Mouse (Mus musculus) frontal cortex, postnatal 10 days (tissue): ENCODE data around the gene Adgb.

Experiments
- DNase-seq, 2 experiments: peaks; one replicate each; pipeline ENCODE4 v3.0.0; 2022; ENCODE audit warnings: low spot score in 2 of 2, mixed read lengths in 1 of 2

Adgb gene

DNA sequence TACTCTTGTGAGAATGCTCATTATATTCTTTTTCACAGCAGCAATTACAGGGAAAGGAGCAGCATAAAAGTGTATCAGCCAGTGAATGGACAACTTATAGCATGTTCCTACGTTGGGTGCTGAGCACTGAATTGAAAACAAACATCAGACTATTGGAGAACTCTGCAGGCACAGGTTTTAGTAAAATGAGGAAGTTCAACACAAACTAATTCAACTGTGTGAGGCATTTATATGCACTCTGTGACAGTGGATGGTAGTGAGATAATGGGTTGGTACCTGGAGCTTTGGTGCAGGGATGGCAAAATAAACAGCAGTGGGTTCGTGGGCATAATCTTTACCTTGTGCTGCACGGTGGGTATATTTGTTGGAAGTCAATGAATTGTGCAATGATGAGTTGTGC, 121.6 kb downstream of the Adgb start:
- DNase-seq = no peak

DNA sequence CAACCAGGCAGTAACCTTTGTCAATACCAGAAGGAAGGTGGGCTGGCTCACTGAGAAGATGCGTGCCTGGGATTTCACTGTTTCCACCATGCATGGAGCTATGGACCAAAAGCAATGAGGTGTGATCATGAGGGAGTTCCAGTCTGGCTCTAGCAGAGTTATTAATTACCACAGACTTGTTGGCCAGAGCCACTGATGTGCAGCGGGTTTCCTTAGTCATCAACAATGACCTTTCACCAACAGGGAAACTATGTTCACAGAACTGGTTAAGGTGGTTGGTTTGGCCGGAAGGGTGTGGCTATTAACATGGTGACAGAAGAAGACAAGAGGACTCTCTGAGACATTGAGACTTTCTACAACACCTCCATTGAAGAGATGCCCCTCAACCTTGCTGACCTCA, 128.2 kb downstream of the Adgb start:
- DNase-seq = no peak

DNA sequence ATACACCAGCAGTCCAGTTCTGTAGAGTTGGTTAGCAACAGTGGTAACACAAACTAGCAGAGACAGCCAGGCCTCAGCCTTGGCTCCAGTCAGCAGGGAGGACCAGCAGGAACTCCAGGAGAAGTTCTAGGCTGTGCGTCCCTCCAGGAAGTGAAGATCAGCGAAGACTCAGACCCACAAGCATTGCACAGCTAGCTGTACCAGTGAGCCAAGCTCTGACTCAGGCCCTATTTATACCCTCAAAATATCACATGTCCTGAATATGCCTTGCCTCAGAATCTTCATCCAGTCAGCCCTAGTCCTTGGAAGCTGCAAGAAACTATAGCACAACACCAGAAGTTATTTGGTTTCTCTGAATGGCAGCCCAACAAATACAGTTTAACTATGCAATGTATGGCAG, 146.6 kb downstream of the Adgb start:
- DNase-seq = no peak

DNA sequence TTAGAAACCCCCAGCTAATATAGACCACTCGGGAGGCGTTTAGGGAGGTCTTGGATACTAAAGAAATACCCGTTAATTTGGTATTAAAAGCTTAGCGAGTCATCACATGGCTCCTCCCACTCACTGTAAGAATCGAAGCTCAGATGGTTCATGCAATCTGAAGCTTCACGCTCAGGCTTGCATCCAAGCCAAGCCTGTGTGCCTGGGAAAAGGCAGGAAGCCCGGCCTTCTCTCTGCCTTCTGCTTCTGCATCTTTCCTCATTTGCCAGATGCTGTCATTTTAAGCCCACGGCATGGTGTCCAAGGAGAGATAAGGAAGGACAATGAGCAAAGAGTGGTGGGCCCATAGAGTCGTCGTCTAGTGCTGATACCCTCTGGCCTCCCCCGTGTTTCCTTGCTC, 149.2 kb downstream of the Adgb start:
- DNase-seq = peak; percentile 13 to 16

DNA sequence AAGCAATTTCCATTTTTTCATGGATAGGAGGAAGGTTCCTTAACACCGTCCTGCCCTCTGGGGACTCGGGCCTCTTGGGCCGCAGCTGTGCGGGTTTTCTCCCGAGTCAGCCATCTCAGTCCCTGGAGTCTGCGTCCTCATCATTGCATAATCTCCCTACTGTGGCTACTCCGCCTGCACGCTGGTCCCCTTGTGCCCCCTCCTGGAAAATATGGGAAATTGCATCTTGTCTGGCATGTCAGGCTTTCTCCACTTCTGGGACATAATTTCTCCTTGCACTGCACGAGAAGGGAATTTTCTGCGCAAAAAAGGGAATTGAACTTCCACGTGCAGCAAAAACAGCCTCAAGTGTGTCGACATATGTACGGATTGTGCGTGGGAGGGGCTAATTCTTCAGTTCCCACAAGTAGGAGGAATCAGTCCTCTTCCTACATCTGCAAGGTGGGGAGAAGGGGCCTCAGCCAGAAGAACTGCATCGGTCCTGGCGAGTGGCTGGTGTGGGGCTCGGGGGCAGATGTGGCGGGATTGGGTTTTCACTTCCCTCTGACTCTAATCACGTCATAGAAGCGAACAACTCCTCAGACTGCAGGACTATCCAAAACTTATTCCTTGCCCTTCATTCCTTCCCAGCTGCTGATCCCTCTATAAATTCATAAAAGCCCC, 150.9 kb downstream of the Adgb start:
- peak; percentile 69 to 73 for DNase-seq

DNA sequence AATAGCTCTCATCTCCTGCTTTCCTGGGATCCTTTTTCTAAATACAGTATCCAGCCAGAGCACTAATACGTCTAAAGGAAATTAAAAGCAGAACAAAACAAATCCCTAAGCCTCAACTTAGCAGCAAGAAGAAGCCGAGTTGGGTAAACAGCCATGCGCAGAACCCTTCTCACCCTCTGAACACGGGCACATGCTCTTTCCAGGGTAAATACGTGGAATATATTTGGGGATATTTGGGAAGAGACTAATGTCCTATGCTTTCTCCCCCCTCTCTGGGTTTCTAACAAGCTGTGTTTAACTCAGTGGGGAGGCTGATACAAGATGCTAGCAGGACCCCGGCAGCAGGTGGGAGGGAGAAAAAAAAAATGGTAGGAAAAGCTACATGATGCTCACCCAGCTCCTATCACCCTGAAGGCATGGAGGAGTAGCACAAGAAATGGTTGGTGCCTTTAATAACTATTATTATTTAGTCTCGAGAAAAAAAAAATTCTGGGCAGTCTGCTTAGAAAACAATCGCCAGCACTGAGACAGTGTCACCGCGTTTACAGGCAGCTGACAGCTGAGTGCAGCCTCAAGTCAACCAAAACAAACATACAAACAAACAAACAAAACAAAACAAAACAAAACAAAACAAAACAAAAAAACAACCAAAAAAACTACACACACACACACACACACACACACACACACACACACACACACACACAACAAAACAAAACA, 151.6 kb downstream of the Adgb start:
- DNase-seq = no peak

DNA sequence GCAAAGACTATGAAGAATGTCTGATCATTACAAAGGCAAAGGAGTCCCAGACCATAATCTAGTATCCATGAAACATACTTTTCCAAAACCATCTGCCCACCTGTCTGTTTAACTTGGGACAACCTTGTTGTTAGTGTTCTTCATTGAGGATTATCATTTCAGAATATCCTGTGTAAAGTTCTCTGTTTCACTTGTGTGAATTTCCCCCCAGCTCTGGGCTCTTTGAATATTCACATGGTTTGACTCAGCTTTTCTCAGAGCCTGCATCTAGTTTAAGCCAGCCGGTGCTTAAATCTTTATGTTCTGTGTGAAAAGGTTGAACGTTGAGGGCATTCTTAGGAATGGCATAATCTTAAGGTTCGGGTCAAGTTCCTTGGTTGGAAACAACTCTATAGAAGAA, 154.0 kb downstream of the Adgb start:
- DNase-seq = no peak

DNA sequence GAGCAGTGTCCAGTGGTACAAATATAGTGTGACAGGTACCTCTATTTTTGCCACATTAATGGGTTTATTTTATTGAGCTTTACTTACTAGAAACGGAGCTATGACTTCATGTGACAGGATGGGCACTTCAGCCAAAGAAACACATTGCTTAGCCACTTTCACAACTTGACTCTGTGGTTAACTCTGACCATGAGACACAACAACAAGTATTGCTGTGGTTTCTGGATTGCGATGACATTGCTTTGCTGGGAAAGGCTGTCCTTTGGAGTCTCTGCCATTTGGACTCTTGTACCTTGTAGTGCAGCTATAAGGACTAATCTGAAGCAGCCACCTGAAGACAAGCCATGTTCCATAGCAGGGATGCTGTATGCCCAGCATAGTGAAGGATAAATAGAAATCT, 156.5 kb downstream of the Adgb start:
- no peak for DNase-seq

DNA sequence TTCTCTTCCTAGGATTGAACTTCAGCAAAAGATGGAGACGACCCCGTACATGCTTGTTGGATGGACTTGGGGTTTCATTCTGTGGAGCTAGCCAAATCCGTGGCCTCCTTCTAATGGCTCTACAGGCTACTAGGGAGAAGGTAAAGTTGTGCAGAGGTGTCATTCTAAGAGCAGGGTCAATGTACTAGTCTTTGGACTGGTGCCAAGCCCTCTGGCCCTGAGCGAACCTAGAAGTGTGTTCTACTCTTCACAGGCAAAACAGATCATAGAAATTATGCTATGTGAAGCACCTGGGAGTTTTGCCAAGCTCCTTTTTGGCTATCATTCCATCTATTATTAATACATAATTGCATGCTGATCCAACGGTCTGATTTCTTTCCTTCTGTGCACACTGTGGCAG, 157.6 kb downstream of the Adgb start:
- no peak for DNase-seq

DNA sequence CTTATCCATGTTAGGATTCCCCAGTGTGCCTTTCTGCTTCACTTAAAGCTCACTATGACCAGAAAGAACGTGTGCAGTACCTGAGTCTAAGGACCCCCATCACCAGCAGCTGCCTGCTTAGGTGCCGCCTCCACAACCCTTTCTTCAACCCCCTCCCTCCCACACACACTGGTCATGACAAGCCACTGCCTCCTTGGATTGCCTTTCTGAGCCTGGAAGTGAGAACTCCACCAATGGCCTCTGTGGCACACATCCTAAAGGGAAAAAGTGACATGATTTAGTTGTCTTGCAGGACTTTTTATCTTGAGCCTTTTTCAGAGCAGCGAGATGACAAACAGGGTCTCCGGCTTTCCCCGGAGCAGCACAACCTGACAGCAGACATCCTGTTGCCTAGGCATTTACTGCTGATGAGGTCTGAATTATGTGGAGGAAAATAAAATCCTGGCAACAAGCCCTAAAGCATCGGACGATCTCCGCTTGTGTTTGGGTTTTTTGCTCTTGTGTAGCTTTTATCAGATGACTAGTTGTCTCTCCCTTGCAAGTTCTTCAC, 162.2 kb downstream of the Adgb start:
- no peak for DNase-seq

DNA sequence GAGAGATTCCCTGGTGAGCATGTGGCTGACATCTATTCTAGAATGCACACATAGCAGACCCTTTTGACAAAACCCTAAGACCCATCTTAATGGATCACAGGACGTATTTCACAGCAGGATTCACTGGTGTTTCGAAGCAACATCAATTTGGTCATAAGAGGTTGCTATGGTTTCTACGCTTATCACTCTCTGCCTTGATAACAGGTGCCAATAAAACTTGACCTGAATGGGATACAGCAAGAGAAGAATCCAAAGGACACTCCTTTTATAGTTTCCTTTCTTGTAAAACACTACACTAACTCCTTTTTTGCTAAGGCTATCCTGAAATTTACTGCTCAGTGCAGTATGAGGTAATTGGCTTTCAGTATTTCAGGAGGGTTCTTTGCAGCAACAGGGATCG, 163.1 kb downstream of the Adgb start:
- DNase-seq = no peak

DNA sequence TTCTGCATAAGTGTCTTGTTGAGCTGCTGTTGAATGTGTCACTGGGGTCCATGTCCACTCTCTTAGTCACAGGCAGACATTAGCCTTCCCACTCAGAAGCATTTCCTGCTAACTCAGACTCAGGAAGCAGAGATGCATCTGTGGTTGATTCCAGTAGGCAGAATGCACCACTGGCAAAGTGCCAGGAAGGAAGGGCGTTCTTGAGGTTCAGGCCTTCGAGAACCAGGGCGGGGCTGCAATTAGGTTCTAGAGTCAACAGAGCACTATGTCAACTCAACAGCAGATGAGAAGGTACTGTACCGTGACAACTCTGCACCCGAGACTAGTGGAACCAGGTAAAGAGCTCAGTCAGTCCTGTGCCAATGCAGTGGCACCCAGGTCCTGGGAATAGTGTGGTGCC, 164.7 kb downstream of the Adgb start:
- no peak for DNase-seq

DNA sequence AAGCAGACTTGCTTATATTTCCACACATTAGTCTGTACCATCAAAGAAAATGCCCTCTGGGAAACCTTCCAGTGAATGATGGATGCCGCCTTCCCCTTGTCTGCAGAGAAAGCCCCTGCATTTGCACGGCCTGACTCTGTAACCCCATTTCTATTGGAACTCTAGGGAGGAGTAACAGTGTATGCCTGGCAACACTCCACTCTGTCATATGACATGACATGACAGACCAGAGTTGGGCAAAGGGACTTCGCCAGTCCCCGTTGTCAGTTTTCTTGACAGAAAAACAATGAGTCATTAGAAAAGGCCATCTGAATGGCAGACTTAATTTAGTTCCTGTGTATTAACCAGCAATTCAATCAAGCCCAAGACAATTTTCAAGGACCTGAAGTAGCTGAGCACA, 167.8 kb downstream of the Adgb start:
- no peak for DNase-seq

DNA sequence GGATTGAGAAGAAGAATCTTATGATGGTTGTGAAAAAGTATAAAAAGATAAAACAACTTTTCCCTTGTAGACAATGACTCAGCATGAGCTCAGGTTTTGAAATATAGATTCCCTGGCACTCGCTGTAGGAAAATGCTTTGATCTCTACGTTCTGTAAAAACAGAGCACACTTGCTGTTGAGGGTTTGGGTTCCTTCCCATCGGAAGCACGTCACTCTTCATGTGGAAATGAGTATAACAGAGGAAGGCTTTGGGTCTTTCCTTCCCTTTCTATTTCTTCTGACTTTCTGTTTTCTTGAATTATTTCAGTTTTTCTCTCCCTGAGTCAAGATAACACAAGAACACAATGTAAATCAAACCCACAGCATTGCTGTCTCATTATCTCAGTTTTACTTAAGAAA, 170.4 kb downstream of the Adgb start:
- no peak for DNase-seq

DNA sequence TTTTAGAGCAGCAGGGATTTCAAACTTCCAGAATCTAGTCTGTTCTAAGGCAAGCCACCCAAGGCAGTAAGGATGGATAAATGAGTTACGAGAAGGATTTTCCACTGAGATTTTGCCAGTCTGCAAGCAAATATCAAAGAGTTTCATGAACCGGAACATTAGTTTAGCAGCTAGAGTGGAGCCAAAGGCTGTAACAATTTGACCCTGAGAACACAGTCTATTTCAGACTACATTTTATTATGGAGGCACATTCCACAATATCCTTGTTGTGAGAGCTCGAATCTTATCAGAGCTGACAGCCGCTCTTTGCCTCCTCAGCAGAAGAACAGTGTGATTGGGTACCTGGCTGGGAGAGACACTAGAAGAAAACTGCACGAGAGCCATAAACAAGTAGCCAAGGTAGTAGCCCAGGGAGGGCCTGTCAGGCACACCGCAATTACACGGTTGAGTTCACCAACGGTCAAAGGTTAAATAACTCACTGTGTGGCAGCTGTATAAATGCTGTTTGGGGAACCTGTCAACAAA, 171.1 kb downstream of the Adgb start:
- no peak for DNase-seq

DNA sequence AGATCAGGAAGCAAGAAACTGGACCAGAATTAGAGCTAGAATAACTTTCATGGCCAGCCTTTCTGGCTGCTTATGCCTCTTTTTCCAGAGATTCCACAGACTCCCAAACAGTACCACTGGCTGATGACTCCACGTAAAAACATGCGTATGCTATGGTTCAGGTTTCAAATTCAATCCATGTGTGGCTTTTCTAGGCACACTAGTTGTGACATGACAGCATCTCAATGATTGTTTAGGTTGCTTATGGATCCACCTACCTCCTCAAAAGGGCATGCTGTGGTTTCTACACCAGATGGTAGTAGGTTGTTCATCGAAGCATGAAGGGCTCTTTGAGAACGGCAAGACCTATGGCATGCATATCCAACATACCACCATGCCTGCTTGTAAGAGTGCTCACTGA, 172.1 kb downstream of the Adgb start:
- no peak for DNase-seq

DNA sequence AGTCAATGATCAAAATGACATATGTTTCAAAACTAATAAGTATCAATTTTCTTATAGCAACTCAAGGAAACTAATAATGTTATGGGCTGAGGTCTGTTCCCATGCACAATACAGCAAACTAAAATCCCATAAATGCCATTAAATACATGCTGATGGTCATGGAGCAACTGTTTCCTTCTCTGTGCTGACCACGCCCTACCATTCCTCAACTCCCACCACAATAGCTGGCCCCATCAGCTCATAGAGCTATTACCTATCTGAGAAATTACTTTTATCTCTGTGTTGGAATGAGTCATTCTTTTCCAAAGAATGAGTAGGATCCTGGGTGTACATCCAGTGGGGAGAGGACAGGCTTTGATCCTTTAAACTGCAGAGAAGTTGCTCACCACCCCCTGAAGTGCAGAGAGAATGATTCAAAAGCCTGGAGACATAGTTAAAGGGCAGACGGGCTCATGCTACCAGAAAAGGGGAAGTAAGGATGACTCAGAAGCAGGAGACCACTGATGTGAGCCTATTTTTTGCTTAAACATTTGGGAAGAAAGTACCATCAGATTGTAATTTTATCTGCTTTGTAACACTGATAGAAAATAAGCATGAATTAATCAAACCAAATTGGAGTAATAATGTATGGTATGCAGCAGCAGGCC, 184.8 kb downstream of the Adgb start:
- DNase-seq = no peak
